Mouse (Mus musculus) kidney, adult 2 months (tissue): ENCODE results near the gene Mapk9.

Experiments used
- CTCF ChIP-seq: fragments of 200-500 bp; conservative IDR thresholded peaks from 2 replicates; pipeline ENCODE4 v1.5.1; 2011; ENCODE audit warnings: low read depth, mild to moderate bottlenecking, control low read depth, low read length, moderate library complexity, mixed read lengths; ENCODE audit not compliant: insufficient read depth, insufficient read length
- POLR2A ChIP-seq: fragments of 200-500 bp; IDR thresholded peaks from one replicate; pipeline ENCODE4 v1.6.1; 2011; ENCODE audit warnings: low read depth, low read length, control low read depth

DNA sequence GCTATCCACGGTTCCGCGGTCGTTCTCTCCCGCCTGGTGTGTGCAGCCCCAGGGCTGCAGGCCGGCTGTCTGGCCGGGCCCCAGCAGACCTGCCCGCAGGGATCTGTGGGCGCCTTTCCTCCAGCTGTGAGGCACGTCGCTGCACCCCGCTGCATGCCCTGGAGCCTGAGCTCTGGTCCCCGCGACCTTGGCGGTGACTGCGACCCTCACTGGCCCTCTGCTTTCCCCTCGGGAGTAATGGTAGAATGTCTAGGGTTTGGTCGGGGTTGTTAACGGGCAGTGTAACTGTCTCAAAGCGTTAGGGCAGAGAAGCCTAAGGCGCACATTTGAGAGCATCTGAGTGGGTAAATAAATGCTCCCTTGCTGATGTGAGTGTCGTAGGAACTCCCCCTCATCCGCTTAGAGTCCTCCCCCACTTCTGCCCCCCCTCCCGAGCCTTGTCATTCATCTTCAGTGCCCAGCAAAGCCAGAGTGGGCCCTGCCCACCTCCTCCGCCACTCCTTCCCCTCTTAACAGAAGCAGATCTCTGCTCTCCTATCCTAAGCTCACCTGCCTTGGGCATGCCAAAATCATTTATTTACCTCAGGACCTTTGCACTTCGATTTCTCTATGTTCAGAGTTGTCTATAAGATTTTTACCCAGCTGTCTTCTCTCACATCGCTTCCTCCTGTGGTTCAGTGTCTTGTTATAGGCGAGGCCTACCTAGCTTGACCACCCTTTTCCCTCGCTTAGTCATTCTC lies 690 bp downstream of the Mapk9 start:
- no peak for TF ChIP-seq POLR2A
- no peak for TF ChIP-seq CTCF
